Mouse (Mus musculus) liver, embryonic 15.5 days (tissue): ENCODE results near the gene Tbc1d10b. TPM values are rescaled to one million over a fixed set of nuclear protein-coding genes. Genes with fewer than 3 reads are reported as not detected.

Experiments
- ATAC-seq: fragments of 200-750 bp; cut with Nextera tagmentation; 2 replicates; pipeline ENCODE4 v1.8.0; 2017; ENCODE audit warnings: moderate number of reproducible peaks, mild to moderate bottlenecking, moderate library complexity; ENCODE audit not compliant: insufficient read depth
- H3K27ac ChIP-seq: fragments of 300-500 bp; sonication (generic); replicated peaks from 2 replicates; pipeline ENCODE4 v1.5.1; 2015; ENCODE audit warnings: mild to moderate bottlenecking, inconsistent platforms
- H3K27me3 ChIP-seq: fragments of 300-500 bp; sonication (generic); 2 replicates; pipeline ENCODE4 v1.6.1; 2015; ENCODE audit warnings: mild to moderate bottlenecking, inconsistent platforms
- H3K36me3 ChIP-seq: fragments of 300-500 bp; sonication (generic); replicated peaks from 2 replicates; pipeline ENCODE4 v1.6.1; 2015; ENCODE audit warnings: moderate library complexity, mild to moderate bottlenecking, inconsistent platforms
- H3K4me1 ChIP-seq: fragments of 300-500 bp; sonication (generic); replicated peaks from 2 replicates; pipeline ENCODE4 v1.6.1; 2015; ENCODE audit warnings: inconsistent platforms
- H3K4me2 ChIP-seq: fragments of 300-500 bp; sonication (generic); 2 replicates; pipeline ENCODE4 v1.6.1; 2015; ENCODE audit warnings: moderate library complexity, mild to moderate bottlenecking, inconsistent platforms
- H3K4me3 ChIP-seq: fragments of 300-500 bp; sonication (generic); replicated peaks from 2 replicates; pipeline ENCODE4 v1.5.1; 2015; ENCODE audit warnings: mild to moderate bottlenecking, inconsistent platforms
- H3K9ac ChIP-seq: fragments of 300-500 bp; sonication (generic); 2 replicates; pipeline ENCODE4 v1.6.1; 2015; ENCODE audit warnings: moderate library complexity, mild to moderate bottlenecking, inconsistent platforms
- H3K9me3 ChIP-seq: fragments of 300-500 bp; sonication (generic); replicated peaks from 2 replicates; pipeline ENCODE4 v1.6.1; 2016; ENCODE audit warnings: inconsistent platforms
- WGBS: fragments of 180-500 bp; shearing (Covaris S2); methylation state at CpG from one replicate; pipeline ENCODE4 v1.1.7; 2015; ENCODE audit warnings: mixed read lengths; ENCODE audit not compliant: insufficient replicate concordance; 5-methylcytosine and 5-hydroxymethylcytosine counted together
- polyA plus RNA-seq: library from polyadenylated mRNA; unstranded; fragments of >200 nt; fragmentation: Nextera tagmentation; extraction: Ambion mirVana; gene quantifications from 2 replicates; pipeline ENCODE4 v1.2.1, GENCODE M21; 2015

Gene Tbc1d10b
- polyA plus RNA-seq, 1 experiment from 2014 or later, result 17.1 TPM

- no peak overlapping the region for H3K4me3 ChIP-seq
These were observed 5.2 kb upstream of the Tbc1d10b start for GRCm38 (mm10) chr7:127213485-127213884.

GRCm38 (mm10) chr7:127212432-127213250 lies 4.4 kb upstream of the Tbc1d10b start:
- H3K27me3 ChIP-seq, result no peaks in the 10 kb centered on the region
- WGBS, result 81% methylated on average over 12 of the region's 12 CpGs
- no peak overlapping the region for H3K4me3 ChIP-seq
- no peak overlapping the region for H3K4me2 ChIP-seq
- ATAC-seq, result no peak
- H3K9me3 ChIP-seq, result no peaks in the 10 kb centered on the region
- no peaks in the 10 kb centered on the region for H3K36me3 ChIP-seq
- H3K27ac ChIP-seq, result no peak overlapping the region
- peaks cover 72% of the 10 kb centered on the region for H3K4me1 ChIP-seq
- H3K9ac ChIP-seq, result no peak overlapping the region

More at GRCm38 (mm10) chr7:127213485-127213884, 5.2 kb upstream of the Tbc1d10b start:
- 28% methylated on average over 7 of the region's 7 CpGs for WGBS
- Histone ChIP-seq H3K9ac (no peak overlapping the region), H3K36me3 (no peaks in the 10 kb centered on the region), H3K27ac (no peak overlapping the region), H3K9me3 (no peaks in the 10 kb centered on the region), H3K27me3 (no peaks in the 10 kb centered on the region), H3K4me1 (peaks cover 80% of the 10 kb centered on the region), H3K4me2 (no peak overlapping the region)
- ATAC-seq, result no peak

GRCm38 (mm10) chr7:127211014-127211745 lies 2.9 kb upstream of the Tbc1d10b start:
- peak overlapping the region; percentile 41; the same call in 1 of the 2 replicates for H3K27ac ChIP-seq
- WGBS, result 62% methylated on average over 5 of the region's 5 CpGs
- peaks cover 70% of the 10 kb centered on the region for H3K4me1 ChIP-seq

GRCm38 (mm10) chr7:127210266-127210665 lies 2.0 kb upstream of the Tbc1d10b start:
- Histone ChIP-seq H3K36me3 (peaks cover 3% of the 10 kb centered on the region), H3K9me3 (no peaks in the 10 kb centered on the region), H3K4me3 (peak overlapping the region; percentile 96; the same call in 1 of the 2 replicates), H3K4me2 (peak overlapping the region; percentile 81), H3K27me3 (no peaks in the 10 kb centered on the region), H3K27ac (peak overlapping the region; percentile 99), H3K4me1 (peaks cover 69% of the 10 kb centered on the region), H3K9ac (no peak overlapping the region)
- ATAC-seq, result no peak
- WGBS, result 89% methylated on average over 4 of the region's 4 CpGs

More at GRCm38 (mm10) chr7:127211014-127211745, 2.9 kb upstream of the Tbc1d10b start:
- 0 out of 2 replicates have a peak overlapping the region, but pooled peaks have one; percentile 3 for H3K9ac ChIP-seq
- H3K4me2 ChIP-seq, result no peak overlapping the region
- H3K27me3 ChIP-seq, result no peaks in the 10 kb centered on the region
- ATAC-seq, result no peak
- H3K9me3 ChIP-seq, result no peaks in the 10 kb centered on the region
- no peak overlapping the region for H3K4me3 ChIP-seq
- H3K36me3 ChIP-seq, result no peaks in the 10 kb centered on the region

GRCm38 (mm10) chr7:127209851-127210250 lies 1.6 kb upstream of the Tbc1d10b start:
- no peak for ATAC-seq
- Histone ChIP-seq H3K9me3 (no peaks in the 10 kb centered on the region), H3K4me1 (peaks cover 69% of the 10 kb centered on the region), H3K27me3 (no peaks in the 10 kb centered on the region), H3K4me2 (peak overlapping the region; percentile 81), H3K9ac (peak overlapping the region; percentile 96), H3K4me3 (peak overlapping the region; percentile 96), H3K36me3 (peaks cover 7% of the 10 kb centered on the region), H3K27ac (peak overlapping the region; percentile 99)
- 71% methylated on average over 5 of the region's 5 CpGs for WGBS

GRCm38 (mm10) chr7:127208553-127209438 lies 528 bp upstream of the Tbc1d10b start, which contains the start of gene Mylpf:
Gene Mylpf, plus strand, starts transcription at chr7:127208890.
- under 1% methylated on average over 44 of the region's 44 CpGs for WGBS
- Histone ChIP-seq H3K4me3 (peak within 1 kb of the TSS; percentile 96), H3K27me3 (no peaks in the 10 kb centered on the region), H3K9ac (peak within 1 kb of the TSS; percentile 96), H3K4me1 (peaks cover 66% of the 10 kb centered on the region), H3K4me2 (peak within 1 kb of the TSS; percentile 81), H3K36me3 (peaks cover 15% of the 10 kb centered on the region), H3K9me3 (no peaks in the 10 kb centered on the region), H3K27ac (peak within 1 kb of the TSS; percentile 99)
- peak; percentile 89 for ATAC-seq

- no peak for ATAC-seq
- Histone ChIP-seq H3K4me1 (peaks cover 63% of the 10 kb centered on the region), H3K4me2 (peak overlapping the region; percentile 81), H3K4me3 (peak overlapping the region; percentile 96), H3K9me3 (no peaks in the 10 kb centered on the region), H3K9ac (peak overlapping the region; percentile 96), H3K27ac (peak overlapping the region; percentile 99), H3K36me3 (peaks cover 27% of the 10 kb centered on the region), H3K27me3 (no peaks in the 10 kb centered on the region)
- under 1% methylated on average over 53 of the region's 53 CpGs for WGBS
These were observed 634 bp downstream of the Tbc1d10b start for GRCm38 (mm10) chr7:127207374-127208294.

GRCm38 (mm10) chr7:127206606-127207005 lies 1.7 kb downstream of the Tbc1d10b start:
- peak overlapping the region; percentile 99 for H3K27ac ChIP-seq
- 20% methylated on average over 2 of the region's 2 CpGs for WGBS

GRCm38 (mm10) chr7:127196484-127196883 lies 11.8 kb downstream of the Tbc1d10b start:
- Histone ChIP-seq H3K9ac (peak overlapping the region; percentile 74), H3K9me3 (no peaks in the 10 kb centered on the region), H3K4me2 (peak overlapping the region; percentile 91), H3K36me3 (peaks cover 82% of the 10 kb centered on the region), H3K4me1 (peaks cover 32% of the 10 kb centered on the region), H3K27ac (peak overlapping the region; percentile 91), H3K27me3 (no peaks in the 10 kb centered on the region), H3K4me3 (peak overlapping the region; percentile 77)
- WGBS, result 50% methylated on average over 11 of the region's 11 CpGs
- ATAC-seq, result no peak

More at GRCm38 (mm10) chr7:127206606-127207005, 1.7 kb downstream of the Tbc1d10b start:
- Histone ChIP-seq H3K9me3 (no peaks in the 10 kb centered on the region), H3K4me2 (peak overlapping the region; percentile 81), H3K36me3 (peaks cover 37% of the 10 kb centered on the region), H3K27me3 (no peaks in the 10 kb centered on the region), H3K4me1 (peaks cover 60% of the 10 kb centered on the region), H3K9ac (peak overlapping the region; percentile 96), H3K4me3 (peak overlapping the region; percentile 96)
- no peak for ATAC-seq
